Mouse (Mus musculus) liver, adult 2 months (tissue): ENCODE measurements around the gene Kctd17.

Source experiments
- CTCF ChIP-seq: fragments of 200-500 bp; IDR thresholded peaks from 2 replicates; pipeline ENCODE4 v1.5.1; 2011; ENCODE audit warnings: low read depth, low read length, control low read depth
- POLR2A ChIP-seq: fragments of 200-500 bp; IDR thresholded peaks from 2 replicates; pipeline ENCODE4 v1.6.1; 2011; ENCODE audit warnings: low read length, control low read depth; ENCODE audit not compliant: insufficient read depth; ENCODE audit errors: extremely low read depth

DNA sequence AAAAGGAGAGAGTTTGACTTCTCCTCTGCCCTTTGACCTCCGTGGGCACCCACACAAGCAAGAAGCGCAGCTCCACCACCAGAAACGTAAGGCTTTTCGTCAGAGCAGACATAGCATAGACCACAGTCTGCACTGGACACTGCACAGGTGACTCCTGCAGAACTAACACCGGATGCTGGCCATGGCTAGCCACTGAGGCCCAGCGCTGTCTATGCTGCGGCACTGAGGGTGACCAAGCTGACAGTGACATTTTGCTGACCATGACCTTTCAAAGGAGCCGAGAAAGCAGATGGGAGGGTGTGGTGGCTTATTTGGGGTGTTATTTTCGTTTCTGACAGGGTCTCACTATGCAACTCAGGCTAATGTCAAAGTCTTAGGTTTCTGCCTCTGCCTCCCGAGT lies 28.8 kb downstream of the Kctd17 start:
- no peak for TF ChIP-seq POLR2A
- TF ChIP-seq CTCF: no peak
